Comparison of ENCODE assay signal across 23 mouse cellular contexts in the genomic region with DNA sequence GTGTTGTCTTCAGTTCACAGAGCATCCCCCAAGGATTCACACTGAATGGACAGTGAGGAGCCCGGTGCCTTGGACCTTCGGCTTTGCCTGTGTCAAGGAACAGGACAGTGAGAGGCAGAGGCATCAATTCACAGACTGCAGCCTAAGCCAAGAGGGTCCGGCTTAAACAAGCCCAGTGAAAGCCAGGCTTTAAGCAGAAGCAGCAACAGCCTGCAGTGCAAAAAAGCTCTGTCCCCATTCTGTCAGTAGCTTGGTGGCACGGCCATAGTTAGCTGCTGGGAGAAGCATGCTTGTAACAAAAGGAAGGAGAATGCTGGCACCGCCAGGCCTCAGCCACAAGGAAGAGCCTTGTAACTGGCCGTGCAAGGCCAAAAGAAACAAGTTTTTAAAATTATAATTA. TPM values are rescaled to one million over a fixed set of nuclear protein-coding genes. Genes with fewer than 3 reads are reported as not detected.
DNase-seq lines count a peak whose midpoint lies in the region; ATAC-seq and TF ChIP-seq lines count a peak whose summit lies in the region.
"Had no signal": no experiment of that assay in that cellular context is flagged by ENCODE, and none has a peak within 500 bp of the region (broad histone marks: within the 10 kb centered on the region; RNA-seq: fewer than 3 reads in every experiment).

No protein-coding gene starts in this region.

- WGBS in embryonic facial prominence, embryonic 10.5 days, result 67% methylated on average over 6 of the region's 6 CpGs
- whole genome bisulfite sequencing in forebrain, embryonic 12.5 days, result 59% methylated on average over 6 of the region's 6 CpGs
- 77% methylated on average over 6 of the region's 6 CpGs for WGBS in limb, embryonic 10.5 days
- 84% methylated on average over 6 of the region's 6 CpGs for WGBS in intestine, postnatal 0 days

- no peaks in the 10 kb centered on the region for H3K27me3 ChIP-seq in embryonic facial prominence, embryonic 10.5 days (replicated peaks; ENCODE audit: low read depth, poor library complexity, severe bottlenecking)
- H3K27me3 ChIP-seq in forebrain, embryonic 12.5 days, result no peaks in the 10 kb centered on the region
- no peaks in the 10 kb centered on the region for H3K27me3 ChIP-seq in limb, embryonic 10.5 days (ENCODE audit: low read depth, poor library complexity, severe bottlenecking)
- H3K27me3 ChIP-seq in intestine, postnatal 0 days (replicated peaks; ENCODE audit: control insufficient read depth, insufficient read depth, low read length), result no peaks in the 10 kb centered on the region
- H3K27me3 ChIP-seq: liver, embryonic 15.5 days; lung, embryonic 15.5 days; midbrain, embryonic 13.5 days; neural tube, embryonic 12.5 days had no signal

- H3K4me1 ChIP-seq in embryonic facial prominence, embryonic 10.5 days, result peaks cover 25% of the 10 kb centered on the region
- H3K4me1 ChIP-seq in forebrain, embryonic 12.5 days, result peaks cover 22% of the 10 kb centered on the region; the same call in 1 of the 2 replicates
- peaks cover 32% of the 10 kb centered on the region for H3K4me1 ChIP-seq in limb, embryonic 10.5 days
- no peaks in the 10 kb centered on the region for H3K4me1 ChIP-seq in intestine, postnatal 0 days (replicated peaks; ENCODE audit: control insufficient read depth, insufficient read depth, low read length)
- H3K4me1 ChIP-seq: heart, embryonic 10.5 days; liver, embryonic 15.5 days; lung, embryonic 15.5 days; neural tube, embryonic 12.5 days had no signal

- intact Hi-C loops in left cerebral cortex, postnatal 4 days (cut with DNase I), result no loop called here
- intact Hi-C loops in left cerebral cortex, postnatal 14 days (cut with DNase I), result no loop called here

- no peak overlapping the region for H3K4me3 ChIP-seq in embryonic facial prominence, embryonic 10.5 days
- H3K4me3 ChIP-seq in forebrain, embryonic 12.5 days (replicated peaks), result no peak overlapping the region
- no peak overlapping the region for H3K4me3 ChIP-seq in limb, embryonic 10.5 days
- H3K4me3 ChIP-seq in intestine, postnatal 0 days (ENCODE audit: low read depth, low read length), result no peak overlapping the region
- H3K4me3 ChIP-seq: gastrocnemius, adult 2 months; heart, embryonic 10.5 days; liver, embryonic 15.5 days; lung, embryonic 15.5 days; megakaryocyte, embryonic 14.5 days; midbrain, embryonic 13.5 days; neural tube, embryonic 12.5 days had no signal

- TF ChIP-seq CTCF in intestine, postnatal 0 days (IDR thresholded peaks at IDR 0.05; ENCODE audit: low read depth), result no peak

- H3K9me3 ChIP-seq in embryonic facial prominence, embryonic 10.5 days, result no peaks in the 10 kb centered on the region
- H3K9me3 ChIP-seq in forebrain, embryonic 12.5 days, result no peaks in the 10 kb centered on the region
- no peaks in the 10 kb centered on the region for H3K9me3 ChIP-seq in limb, embryonic 10.5 days (replicated peaks)
- H3K9me3 ChIP-seq in intestine, postnatal 0 days (ENCODE audit: control insufficient read depth), result no peaks in the 10 kb centered on the region
- H3K9me3 ChIP-seq: heart, embryonic 10.5 days; liver, embryonic 15.5 days; lung, embryonic 15.5 days; megakaryocyte, embryonic 14.5 days; midbrain, embryonic 13.5 days; neural tube, embryonic 12.5 days had no signal

- no peak overlapping the region for H3K9ac ChIP-seq in forebrain, embryonic 12.5 days
- H3K9ac ChIP-seq in intestine, postnatal 0 days (ENCODE audit: low read depth, low read length), result no peak overlapping the region
- H3K9ac ChIP-seq: liver, embryonic 15.5 days; lung, embryonic 15.5 days; midbrain, embryonic 13.5 days; neural tube, embryonic 12.5 days had no signal

- H3K4me2 ChIP-seq in forebrain, embryonic 12.5 days, result no peak overlapping the region
- H3K4me2 ChIP-seq in intestine, postnatal 0 days (replicated peaks; ENCODE audit: low read depth), result no peak overlapping the region
- H3K4me2 ChIP-seq: liver, embryonic 15.5 days; lung, embryonic 15.5 days; midbrain, embryonic 13.5 days; neural tube, embryonic 12.5 days had no signal

- no peaks in the 10 kb centered on the region for H3K36me3 ChIP-seq in embryonic facial prominence, embryonic 10.5 days (replicated peaks)
- H3K36me3 ChIP-seq in forebrain, embryonic 12.5 days (replicated peaks), result no peaks in the 10 kb centered on the region
- no peaks in the 10 kb centered on the region for H3K36me3 ChIP-seq in limb, embryonic 10.5 days
- no peaks in the 10 kb centered on the region for H3K36me3 ChIP-seq in intestine, postnatal 0 days (ENCODE audit: control insufficient read depth, insufficient read depth)
- H3K36me3 ChIP-seq: heart, embryonic 10.5 days; liver, embryonic 15.5 days; lung, embryonic 15.5 days; midbrain, embryonic 13.5 days; neural tube, embryonic 12.5 days had no signal

- peak; percentile 17 for DNase-seq in left cerebral cortex, postnatal 4 days
- DNase-seq in left cerebral cortex, postnatal 14 days (ENCODE audit: low spot score in 2 of 2), result no peak
- DNase-seq in embryonic facial prominence, embryonic 10.5 days (ENCODE audit: low spot score), result no peak
- no peak for DNase-seq in limb, embryonic 10.5 days (ENCODE audit: low spot score)
- DNase-seq in thymus, postnatal 10 days (ENCODE audit: low spot score in 2 of 2), result no peak
- DNase-seq: adrenal gland, adult 8-10 months; cerebellum, adult 9-10 months; gastrocnemius, adult 2 months; kidney, postnatal 36 days; layer of hippocampus, adult 9-11 months; liver; lung, postnatal 36 days; right cerebral cortex, adult 18-20 months; spleen, adult 18-20 months had no signal

- ATAC-seq in forebrain, embryonic 12.5 days (ENCODE audit: low FRiP score), result no peak
- no peak for ATAC-seq in intestine, postnatal 0 days
- ATAC-seq: midbrain, embryonic 13.5 days had no signal

- H3K27ac ChIP-seq in embryonic facial prominence, embryonic 10.5 days (replicated peaks), result peak overlapping the region; percentile 40
- peak overlapping the region; percentile 27; the same call in 1 of the 2 replicates for H3K27ac ChIP-seq in forebrain, embryonic 12.5 days
- peak overlapping the region; percentile 71; the same call in 1 of the 2 replicates for H3K27ac ChIP-seq in limb, embryonic 10.5 days
- no peak overlapping the region for H3K27ac ChIP-seq in intestine, postnatal 0 days (ENCODE audit: low read depth, low read length)
- H3K27ac ChIP-seq: gastrocnemius, adult 2 months; heart, embryonic 10.5 days; liver, embryonic 15.5 days; lung, embryonic 15.5 days; midbrain, embryonic 13.5 days; neural tube, embryonic 12.5 days had no signal

RNA-seq across cellular contexts. Expression of a gene that starts 40.6 kb away (rescaled TPM):
- 100 to 1,000 TPM; 105 to 113 TPM for total RNA-seq in left cerebral cortex, postnatal 4 days (2021)
- total RNA-seq in left cerebral cortex, postnatal 14 days (2021), result 100 to 1,000 TPM; 190 to 204 TPM
- 6.2 and 6.6 TPM in 2 replicates for polyA plus RNA-seq in embryonic facial prominence, embryonic 10.5 days (2016; fragmentation: Nextera tagmentation; extraction: Ambion mirVana)
- 38.4 and 41.2 TPM in 2 replicates for polyA plus RNA-seq in forebrain, embryonic 12.5 days (2016; fragmentation: Nextera tagmentation; extraction: Ambion mirVana)
- polyA plus RNA-seq in limb, embryonic 10.5 days (2016; fragmentation: Nextera tagmentation; extraction: Ambion mirVana), result 0.15 and 0.23 TPM in 2 replicates
- 41.5 and 43.2 TPM in 2 replicates for polyA plus RNA-seq in intestine, postnatal 0 days (2015; fragmentation: Nextera tagmentation; extraction: Ambion mirVana)
- total RNA-seq: gastrocnemius, adult 2 months; MEL had no signal

RNA-seq across cellular contexts. Expression of a gene that starts 45.2 kb away (rescaled TPM):
- total RNA-seq in left cerebral cortex, postnatal 4 days (2021), result 10 to 100 TPM; 22.9 to 23.0 TPM
- total RNA-seq in left cerebral cortex, postnatal 14 days (2021), result 10 to 100 TPM; 25.1 to 28.2 TPM
- polyA plus RNA-seq in embryonic facial prominence, embryonic 10.5 days (2016; fragmentation: Nextera tagmentation; extraction: Ambion mirVana), result 28.4 and 31.3 TPM in 2 replicates
- 32.4 and 34.8 TPM in 2 replicates for polyA plus RNA-seq in forebrain, embryonic 12.5 days (2016; fragmentation: Nextera tagmentation; extraction: Ambion mirVana)
- 27.1 and 30.9 TPM in 2 replicates for polyA plus RNA-seq in limb, embryonic 10.5 days (2016; fragmentation: Nextera tagmentation; extraction: Ambion mirVana)
- polyA plus RNA-seq in intestine, postnatal 0 days (2015; fragmentation: Nextera tagmentation; extraction: Ambion mirVana), result 36.1 and 36.7 TPM in 2 replicates
